Mouse (Mus musculus) neural tube, embryonic 11.5 days (tissue): ENCODE results near the gene Slc22a21. TPM values are rescaled to one million over a fixed set of nuclear protein-coding genes. Genes with fewer than 3 reads are reported as not detected.

Source experiments
- ATAC-seq: fragments of 200-750 bp; cut with Nextera tagmentation; 2 replicates; pipeline ENCODE4 v1.8.0; 2017; ENCODE audit warnings: moderate number of reproducible peaks, mild to moderate bottlenecking, moderate TSS enrichment, moderate library complexity; ENCODE audit not compliant: insufficient read depth, low FRiP score, low TSS enrichment
- DNase-seq: peaks from one replicate; pipeline ENCODE4 v3.0.0-alpha.2; 2015; ENCODE audit warnings: low spot score
- H3K27ac ChIP-seq: fragments of 300-500 bp; sonication (generic); 2 replicates; pipeline ENCODE4 v1.5.1; 2014; ENCODE audit warnings: low read depth, mild to moderate bottlenecking, low read length
- H3K27me3 ChIP-seq: fragments of 300-500 bp; sonication (generic); 2 replicates; pipeline ENCODE4 v1.6.1; 2014; ENCODE audit warnings: mild to moderate bottlenecking, low read length, mixed read lengths; ENCODE audit not compliant: control insufficient read depth, insufficient read depth
- H3K36me3 ChIP-seq: fragments of 300-500 bp; sonication (generic); 2 replicates; pipeline ENCODE4 v1.6.1; 2014; ENCODE audit warnings: mild to moderate bottlenecking, low read length, moderate library complexity, mixed read lengths; ENCODE audit not compliant: control insufficient read depth, insufficient read depth
- H3K4me1 ChIP-seq: fragments of 300-500 bp; sonication (generic); 2 replicates; pipeline ENCODE4 v1.6.1; 2014; ENCODE audit warnings: low read length, mixed read lengths; ENCODE audit not compliant: control insufficient read depth, insufficient read depth
- H3K4me2 ChIP-seq: fragments of 300-500 bp; sonication (generic); 2 replicates; pipeline ENCODE4 v1.6.1; 2014; ENCODE audit warnings: low read depth, mild to moderate bottlenecking, moderate library complexity
- H3K4me3 ChIP-seq: fragments of 300-500 bp; sonication (generic); 2 replicates; pipeline ENCODE4 v1.5.1; 2014; ENCODE audit warnings: low read depth, low read length
- H3K9ac ChIP-seq: fragments of 300-500 bp; sonication (generic); 2 replicates; pipeline ENCODE4 v1.6.1; 2014; ENCODE audit warnings: mild to moderate bottlenecking, low read length
- H3K9me3 ChIP-seq: fragments of 300-500 bp; sonication (generic); 2 replicates; pipeline ENCODE4 v1.6.1; 2016; ENCODE audit warnings: low read length; ENCODE audit not compliant: control insufficient read depth
- whole genome bisulfite sequencing: fragments of 180-500 bp; shearing (Covaris S2); extraction: QIAGEN DNeasy Blood & Tissue Kit; methylation state at CpG from one replicate; pipeline ENCODE4 v1.1.7; 2014; 5-methylcytosine and 5-hydroxymethylcytosine counted together
- polyA plus RNA-seq: library from polyadenylated mRNA; unstranded; fragments of >200 nt; fragmentation: Nextera tagmentation; extraction: Ambion mirVana; gene quantifications from 2 replicates; pipeline ENCODE4 v1.2.1, GENCODE M21; 2014

Slc22a21 gene
- polyA plus RNA-seq, 1 experiment from 2014 or later: 2.9 TPM

GRCm38 (mm10) chr11:53929741-53930140 lies 50.4 kb downstream of the Slc22a21 start:
- DNase-seq (no peak), ATAC-seq (no peak)
- no peak overlapping the region for H3K4me3 ChIP-seq
- H3K9me3 ChIP-seq: no peaks in the 10 kb centered on the region
- no peak overlapping the region for H3K9ac ChIP-seq
- no peaks in the 10 kb centered on the region for H3K36me3 ChIP-seq
- 87% methylated on average over 3 of the region's 3 CpGs for WGBS
- no peaks in the 10 kb centered on the region for H3K4me1 ChIP-seq
- no peak overlapping the region for H3K27ac ChIP-seq
- no peaks in the 10 kb centered on the region for H3K27me3 ChIP-seq
- no peak overlapping the region for H3K4me2 ChIP-seq

GRCm38 (mm10) chr11:53928585-53928984 lies 51.5 kb downstream of the Slc22a21 start:
- WGBS: 79% methylated on average over 3 of the region's 3 CpGs
- no peaks in the 10 kb centered on the region for H3K27me3 ChIP-seq
- H3K27ac ChIP-seq: no peak overlapping the region
- no peaks in the 10 kb centered on the region for H3K9me3 ChIP-seq
- H3K36me3 ChIP-seq: no peaks in the 10 kb centered on the region
- ATAC-seq (no peak), DNase-seq (no peak)
- no peaks in the 10 kb centered on the region for H3K4me1 ChIP-seq
- H3K9ac ChIP-seq: no peak overlapping the region
- no peak overlapping the region for H3K4me2 ChIP-seq
- no peak overlapping the region for H3K4me3 ChIP-seq

- Histone ChIP-seq H3K4me2 (no peak overlapping the region), H3K4me1 (no peaks in the 10 kb centered on the region), H3K27ac (no peak overlapping the region), H3K4me3 (no peak overlapping the region), H3K36me3 (no peaks in the 10 kb centered on the region), H3K27me3 (no peaks in the 10 kb centered on the region), H3K9me3 (no peaks in the 10 kb centered on the region), H3K9ac (no peak overlapping the region)
- DNase-seq (no peak), ATAC-seq (no peak)
- WGBS: 91% methylated on average over 5 of the region's 5 CpGs
Measured at GRCm38 (mm10) chr11:53926303-53926702, 53.8 kb downstream of the Slc22a21 start.

DNA sequence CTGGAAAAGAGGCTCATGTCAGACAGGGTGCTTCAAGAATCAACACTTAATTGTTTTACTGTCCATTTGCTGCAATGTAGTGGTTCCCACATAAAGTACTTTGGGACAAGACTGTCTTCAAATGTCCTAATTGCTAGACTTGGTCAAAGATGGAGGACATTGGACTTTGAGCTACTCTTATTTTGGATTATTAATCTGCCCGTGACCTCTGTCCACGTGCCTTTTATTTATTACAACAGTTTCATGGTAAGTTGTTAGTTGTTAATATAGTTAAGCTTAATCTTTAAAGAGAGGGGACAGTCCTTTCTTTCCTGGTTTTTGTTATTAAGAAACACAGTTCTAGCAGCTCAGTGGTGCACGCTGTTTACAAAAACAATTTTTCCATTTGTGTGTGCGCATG lies 61.3 kb downstream of the Slc22a21 start:
- H3K9ac ChIP-seq: no peak overlapping the region
- no peaks in the 10 kb centered on the region for H3K4me1 ChIP-seq
- no peak overlapping the region for H3K27ac ChIP-seq
- no peak overlapping the region for H3K4me3 ChIP-seq
- WGBS: 94% methylated on average over 4 of the region's 4 CpGs
- no peak for DNase-seq
- H3K4me2 ChIP-seq: no peak overlapping the region
- no peak for ATAC-seq
- no peaks in the 10 kb centered on the region for H3K36me3 ChIP-seq
- H3K9me3 ChIP-seq: no peaks in the 10 kb centered on the region
- no peaks in the 10 kb centered on the region for H3K27me3 ChIP-seq

GRCm38 (mm10) chr11:53911011-53911410 lies 69.1 kb downstream of the Slc22a21 start:
- WGBS: 84% methylated on average over 4 of the region's 4 CpGs
- H3K4me2 ChIP-seq: no peak overlapping the region
- no peaks in the 10 kb centered on the region for H3K27me3 ChIP-seq
- H3K4me3 ChIP-seq: no peak overlapping the region
- no peak for DNase-seq
- no peak for ATAC-seq
- no peak overlapping the region for H3K9ac ChIP-seq
- no peaks in the 10 kb centered on the region for H3K36me3 ChIP-seq
- H3K4me1 ChIP-seq: no peaks in the 10 kb centered on the region
- no peaks in the 10 kb centered on the region for H3K9me3 ChIP-seq
- H3K27ac ChIP-seq: no peak overlapping the region

DNA sequence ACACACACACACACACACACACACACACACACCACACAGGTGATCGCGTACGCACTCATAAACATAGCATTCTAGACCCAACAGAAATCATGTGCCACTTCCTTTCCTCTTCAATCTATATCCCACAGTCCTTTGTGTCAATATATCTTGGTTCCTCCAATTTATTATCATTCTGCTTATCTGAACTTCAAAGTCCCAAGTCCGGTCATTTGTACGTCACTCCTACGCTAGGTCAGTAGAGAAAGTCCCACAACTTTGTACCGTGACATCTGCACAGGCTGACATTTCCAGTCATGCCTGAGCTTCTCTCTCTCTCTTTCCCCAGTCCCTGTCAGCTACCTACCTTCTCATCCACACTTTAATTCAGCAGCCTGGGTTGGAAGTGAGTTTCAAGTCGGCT lies 71.4 kb downstream of the Slc22a21 start:
- no peak for DNase-seq
- no peak overlapping the region for H3K4me2 ChIP-seq
- H3K36me3 ChIP-seq: no peaks in the 10 kb centered on the region
- H3K4me1 ChIP-seq: no peaks in the 10 kb centered on the region
- ATAC-seq: no peak
- 94% methylated on average over 8 of the region's 8 CpGs for WGBS
- H3K27me3 ChIP-seq: no peaks in the 10 kb centered on the region
- H3K9me3 ChIP-seq: no peaks in the 10 kb centered on the region
- no peak overlapping the region for H3K9ac ChIP-seq
- H3K4me3 ChIP-seq: no peak overlapping the region
- H3K27ac ChIP-seq: no peak overlapping the region

DNA sequence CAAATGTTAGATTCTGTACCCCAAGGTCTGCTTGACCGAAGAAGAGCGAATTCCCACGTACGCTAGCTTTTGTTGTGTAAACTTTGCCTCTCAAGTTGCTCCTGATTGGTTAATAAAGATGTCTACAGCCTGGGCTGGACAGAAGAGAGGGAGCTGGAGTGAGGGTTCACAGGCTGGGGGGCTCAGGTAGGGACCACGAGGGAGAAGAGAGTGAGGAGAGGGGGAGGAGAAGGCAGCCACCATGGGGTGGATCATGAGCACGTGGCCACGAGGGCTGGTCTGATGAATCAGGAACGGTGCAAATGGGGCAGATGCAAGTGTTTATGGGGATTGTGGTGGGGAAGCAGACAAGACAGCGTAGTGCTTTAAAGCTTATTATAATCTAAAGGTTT lies 75.6 kb downstream of the Slc22a21 start:
- H3K9me3 ChIP-seq: no peaks in the 10 kb centered on the region
- H3K27ac ChIP-seq: no peak overlapping the region
- no peaks in the 10 kb centered on the region for H3K4me1 ChIP-seq
- no peak overlapping the region for H3K9ac ChIP-seq
- ATAC-seq (no peak), DNase-seq (no peak)
- H3K36me3 ChIP-seq: no peaks in the 10 kb centered on the region
- WGBS: 82% methylated on average over 9 of the region's 9 CpGs
- no peak overlapping the region for H3K4me2 ChIP-seq
- no peaks in the 10 kb centered on the region for H3K27me3 ChIP-seq
- H3K4me3 ChIP-seq: no peak overlapping the region

DNA sequence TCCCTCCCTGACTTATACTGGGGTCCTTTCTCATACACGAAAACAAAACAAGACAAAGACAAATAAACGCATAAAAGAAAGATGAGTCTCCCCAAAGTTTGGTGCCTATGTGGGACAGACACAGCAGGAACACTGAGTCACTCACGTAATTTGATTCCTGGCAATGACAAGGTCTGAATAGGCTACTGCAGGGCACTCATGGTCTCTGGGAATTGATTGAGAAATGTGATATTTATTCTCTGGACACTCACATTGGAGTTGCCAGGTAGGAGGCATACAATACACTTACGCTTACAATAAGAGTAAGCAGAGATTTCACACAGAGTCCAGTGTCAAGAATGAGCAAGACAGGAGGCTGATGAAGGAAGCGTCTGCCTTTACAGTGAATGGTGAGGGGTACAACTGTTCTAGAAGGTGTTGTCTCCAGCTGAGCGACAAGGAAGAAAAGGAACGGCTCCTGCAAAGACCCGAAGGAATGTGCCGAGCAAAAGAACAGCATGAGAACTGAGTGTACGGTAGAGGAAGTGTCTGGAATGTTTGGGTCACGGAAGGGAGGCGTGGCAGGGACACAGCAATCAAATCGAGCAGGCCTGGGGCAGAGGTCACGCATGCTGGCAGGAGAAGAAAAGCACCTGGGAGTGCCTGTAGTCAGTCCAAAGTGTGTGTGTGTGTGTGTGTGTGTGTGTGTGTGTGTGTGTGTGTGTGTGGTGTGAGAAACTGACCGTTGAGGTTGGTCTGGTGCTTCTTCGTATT lies 76.2 kb downstream of the Slc22a21 start:
- Histone ChIP-seq H3K36me3 (no peaks in the 10 kb centered on the region), H3K27ac (no peak overlapping the region), H3K9me3 (no peaks in the 10 kb centered on the region), H3K9ac (no peak overlapping the region), H3K4me1 (no peaks in the 10 kb centered on the region), H3K27me3 (no peaks in the 10 kb centered on the region), H3K4me2 (no peak overlapping the region), H3K4me3 (no peak overlapping the region)
- 57% methylated on average over 16 of the region's 16 CpGs for WGBS
- ATAC-seq: no peak
- no peak for DNase-seq

GRCm38 (mm10) chr11:53902741-53903140 lies 77.4 kb downstream of the Slc22a21 start:
- DNase-seq: no peak
- H3K27me3 ChIP-seq: no peaks in the 10 kb centered on the region
- WGBS: 95% methylated on average over 14 of the region's 14 CpGs
- H3K9me3 ChIP-seq: no peaks in the 10 kb centered on the region
- no peak overlapping the region for H3K4me3 ChIP-seq
- no peak for ATAC-seq
- H3K36me3 ChIP-seq: no peaks in the 10 kb centered on the region
- no peak overlapping the region for H3K4me2 ChIP-seq
- no peak overlapping the region for H3K9ac ChIP-seq
- no peaks in the 10 kb centered on the region for H3K4me1 ChIP-seq
- H3K27ac ChIP-seq: no peak overlapping the region
